7 mouse cellular contexts compared by ENCODE assay signal in the genomic region with DNA sequence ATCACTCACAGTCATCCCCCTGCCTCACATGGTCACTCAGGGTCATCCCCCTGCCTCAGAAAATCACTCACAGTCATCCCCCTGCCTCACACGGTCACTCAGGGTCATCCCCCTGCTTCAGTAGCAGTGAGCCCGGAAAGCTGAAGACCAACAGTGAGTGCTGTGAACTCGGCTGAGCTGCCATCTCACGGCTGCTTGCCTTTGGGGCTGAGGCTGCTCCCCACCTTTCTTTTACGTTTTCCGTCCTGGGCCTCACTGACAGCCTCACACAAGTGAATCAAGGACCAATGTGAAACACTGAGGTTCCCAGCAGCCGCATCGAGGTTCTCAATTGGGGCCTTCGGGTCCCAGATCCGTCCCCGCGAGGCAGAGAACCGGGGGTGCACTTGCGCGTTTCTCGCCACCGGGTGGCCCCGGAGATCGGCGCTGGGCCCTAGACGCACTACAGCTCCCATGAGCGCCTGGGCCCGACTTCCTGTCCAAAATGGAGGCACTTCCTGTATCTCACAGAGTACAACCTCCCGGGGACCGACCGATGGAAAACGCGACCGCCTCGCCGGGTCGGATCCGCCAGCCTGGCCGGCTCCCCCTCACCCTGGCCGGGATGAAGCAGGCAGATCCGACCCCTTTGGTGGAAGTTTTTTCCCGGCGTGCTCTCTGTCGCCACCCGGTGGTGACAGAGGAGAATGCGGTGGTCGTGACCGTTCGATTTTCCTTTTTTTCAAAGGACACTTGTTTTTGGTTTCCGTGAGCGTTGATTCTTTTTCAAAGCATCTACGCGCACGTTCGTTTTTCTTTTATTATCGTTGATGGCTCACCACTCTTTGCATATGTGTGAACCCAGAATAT. TPM values are rescaled to one million over a fixed set of nuclear protein-coding genes. Genes with fewer than 3 reads are reported as not detected.
DNase-seq lines count a peak whose midpoint lies in the region; ATAC-seq lines count a peak whose summit lies in the region.
"Not testable (repeated sequence)": the region's sequence is repeated elsewhere in the genome, so short reads cannot be mapped to it uniquely, and the experiment has no call there.

No protein-coding gene starts in this region.

- H3K27me3 ChIP-seq in embryonic facial prominence, embryonic 12.5 days; midbrain, embryonic 11.5 days (ENCODE audit: control insufficient read depth, insufficient read depth, low read length): not testable (repeated sequence)

- H3K9ac ChIP-seq in embryonic facial prominence, embryonic 12.5 days; midbrain, embryonic 11.5 days (ENCODE audit: low read length): not testable (repeated sequence)

- peaks cover 56% of the 10 kb centered on the region for H3K9me3 ChIP-seq in embryonic facial prominence, embryonic 12.5 days
- peaks cover 55% of the 10 kb centered on the region for H3K9me3 ChIP-seq in midbrain, embryonic 11.5 days (ENCODE audit: control insufficient read depth, low read length)

- peak; percentile 90 for ATAC-seq in embryonic facial prominence, embryonic 12.5 days (ENCODE audit: insufficient number of reproducible peaks, insufficient read depth, low FRiP score, low TSS enrichment)
- ATAC-seq in midbrain, embryonic 11.5 days (ENCODE audit: low FRiP score), result peak; percentile 90

- not testable (repeated sequence) for H3K4me1 ChIP-seq in embryonic facial prominence, embryonic 12.5 days; midbrain, embryonic 11.5 days (ENCODE audit: control insufficient read depth, insufficient read depth, low read length)

- intact Hi-C loops in left cerebral cortex, postnatal 4 days (cut with DNase I), result not testable (repeated sequence)

- 53% methylated on average over 51 of the region's 51 CpGs for WGBS in embryonic facial prominence, embryonic 12.5 days
- WGBS in midbrain, embryonic 11.5 days, result 53% methylated on average over 48 of the region's 51 CpGs

- peak overlapping the region; percentile 17; the same call in 1 of the 2 replicates for H3K4me2 ChIP-seq in embryonic facial prominence, embryonic 12.5 days (replicated peaks)
- H3K4me2 ChIP-seq in midbrain, embryonic 11.5 days, result peak overlapping the region; percentile 3; the same call in 1 of the 2 replicates

- H3K4me3 ChIP-seq in embryonic facial prominence, embryonic 12.5 days, result peak overlapping the region; percentile 16; the same call in 1 of the 2 replicates
- 0 out of 2 replicates have a peak overlapping the region, but pooled peaks have one; percentile 1 for H3K4me3 ChIP-seq in midbrain, embryonic 11.5 days (ENCODE audit: low read depth, low read length)

- peak; percentile 78 for DNase-seq in adrenal gland, postnatal 25 days
- DNase-seq in heart, adult 11 months, result peak; percentile 99
- DNase-seq in kidney, adult 11 months, result peak; percentile 88
- peak; percentile 89 for DNase-seq in left cerebral cortex, postnatal 4 days
- peak; percentile 93 for DNase-seq in midbrain, embryonic 11.5 days (ENCODE audit: low spot score, missing footprints)
- peak; percentile 87 for DNase-seq in right cerebral cortex, postnatal 4 days

- H3K36me3 ChIP-seq in embryonic facial prominence, embryonic 12.5 days, result peaks cover 58% of the 10 kb centered on the region
- H3K36me3 ChIP-seq in midbrain, embryonic 11.5 days (ENCODE audit: control insufficient read depth, insufficient read depth, low read length), result peaks cover 65% of the 10 kb centered on the region

- not testable (repeated sequence) for H3K27ac ChIP-seq in embryonic facial prominence, embryonic 12.5 days; midbrain, embryonic 11.5 days (ENCODE audit: low read depth, low read length)

RNA-seq across cellular contexts. Expression of a gene that starts 22.7 kb away (rescaled TPM):
- total RNA-seq in adrenal gland, postnatal 25 days (2021), result 401 and 486 TPM in 2 replicates
- 212 and 388 TPM in 2 replicates for polyA plus RNA-seq in embryonic facial prominence, embryonic 12.5 days (2016; fragmentation: Nextera tagmentation; extraction: Ambion mirVana)
- 100 to 1,000 TPM; 291 to 417 TPM for total RNA-seq in left cerebral cortex, postnatal 4 days (2021)
- 177 and 189 TPM in 2 replicates for polyA plus RNA-seq in midbrain, embryonic 11.5 days (2014; fragmentation: Nextera tagmentation; extraction: Ambion mirVana)
